Mouse (Mus musculus) G1E (cell line): ENCODE measurements at regions not wholly inside any gene's neighbourhood (a gene's known extent, or its start where the extent isn't known, plus 50 kb on each side); places are given as distances from the start of the nearest gene placed in this dataset.
"Not testable (repeated sequence)": the region's sequence is repeated elsewhere in the genome, so short reads cannot be mapped to it uniquely, and the experiment has no call there.

Source experiments
- ATAC-seq: 2 replicates; pipeline ENCODE4 v1.8.0; 2016; ENCODE audit warnings: mild to moderate bottlenecking; ENCODE audit not compliant: insufficient number of reproducible peaks, poor library complexity, low FRiP score, severe bottlenecking; ENCODE audit errors: extremely low read depth
- DNase-seq: peaks from one replicate; pipeline ENCODE4 v3.0.0; 2012; ENCODE audit warnings: low spot score
- H3K27me3 ChIP-seq: 2 replicates; pipeline ENCODE4 v1.6.1; 2012; ENCODE audit warnings: mild to moderate bottlenecking, low read length, inconsistent platforms; ENCODE audit not compliant: insufficient read depth
- H3K36me3 ChIP-seq: replicated peaks from 2 replicates; pipeline ENCODE3; 2012; ENCODE audit warnings: mild to moderate bottlenecking, inconsistent platforms
- H3K4me1 ChIP-seq: 2 replicates; pipeline ENCODE4 v1.6.1; 2012; ENCODE audit warnings: low read depth, low read length, inconsistent platforms, mixed read lengths; ENCODE audit not compliant: insufficient read depth
- H3K4me3 ChIP-seq: 2 replicates; pipeline ENCODE4 v1.5.1; 2012; ENCODE audit warnings: low read depth, mild to moderate bottlenecking, inconsistent platforms, low read length, moderate library complexity, mixed read lengths
- H3K9me3 ChIP-seq: replicated peaks from 2 replicates; pipeline ENCODE4 v1.6.1; 2012; ENCODE audit warnings: inconsistent platforms
- CTCF ChIP-seq: IDR thresholded peaks from 2 replicates; pipeline ENCODE4 v1.5.1; 2012; ENCODE audit warnings: low read depth, low read length, inconsistent platforms, mixed read lengths
- GATA1 ChIP-seq: IDR thresholded peaks from 2 replicates; pipeline ENCODE4 v1.6.1; 2012; ENCODE audit warnings: borderline replicate concordance, low read length, inconsistent platforms, mixed read lengths
- GATA2 ChIP-seq: IDR thresholded peaks from 2 replicates; pipeline ENCODE4 v1.6.1; 2012; ENCODE audit warnings: low read depth, low read length, inconsistent platforms, borderline replicate concordance
- POLR2AphosphoS5 ChIP-seq: IDR thresholded peaks from 2 replicates; pipeline ENCODE4 v1.6.1; 2012; ENCODE audit warnings: low read depth, low read length, inconsistent platforms; ENCODE audit not compliant: insufficient replicate concordance
- TAL1 ChIP-seq: conservative IDR thresholded peaks from 2 replicates; pipeline ENCODE4 v1.6.1; 2012; ENCODE audit warnings: low read depth, low read length, inconsistent platforms, mixed read lengths

DNA sequence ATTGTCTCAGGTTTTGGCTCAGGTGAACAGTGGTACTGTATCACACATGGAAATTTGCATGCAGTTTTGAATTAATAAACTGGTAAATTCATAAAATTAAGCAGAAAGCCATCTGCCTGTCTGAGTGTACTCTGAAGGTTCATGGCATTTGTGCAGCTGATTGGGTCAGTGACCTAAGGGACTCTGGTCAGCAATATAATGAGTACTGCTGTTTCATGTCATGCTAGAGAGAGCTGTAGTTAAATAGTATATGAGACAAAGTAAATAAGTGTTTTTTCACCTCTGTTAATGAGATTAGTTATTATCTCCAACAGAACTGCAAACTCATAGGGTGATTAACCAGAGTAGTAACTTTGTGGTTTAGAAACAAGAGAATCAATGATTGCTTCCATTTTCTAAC lies 231.4 kb upstream of the Speer4f2 start:
- ATAC-seq = no peak
- no peak for DNase-seq
- H3K27me3 ChIP-seq = no peaks in the 10 kb centered on the region
- no peak overlapping the region for H3K4me3 ChIP-seq
- TF ChIP-seq TAL1 = no peak
- no peak for TF ChIP-seq POLR2AphosphoS5
- TF ChIP-seq GATA1 = no peak
- no peak for TF ChIP-seq GATA2
- TF ChIP-seq CTCF = no peak
- H3K9me3 ChIP-seq = no peaks in the 10 kb centered on the region
- no peaks in the 10 kb centered on the region for H3K4me1 ChIP-seq
- H3K36me3 ChIP-seq = no peaks in the 10 kb centered on the region

DNA sequence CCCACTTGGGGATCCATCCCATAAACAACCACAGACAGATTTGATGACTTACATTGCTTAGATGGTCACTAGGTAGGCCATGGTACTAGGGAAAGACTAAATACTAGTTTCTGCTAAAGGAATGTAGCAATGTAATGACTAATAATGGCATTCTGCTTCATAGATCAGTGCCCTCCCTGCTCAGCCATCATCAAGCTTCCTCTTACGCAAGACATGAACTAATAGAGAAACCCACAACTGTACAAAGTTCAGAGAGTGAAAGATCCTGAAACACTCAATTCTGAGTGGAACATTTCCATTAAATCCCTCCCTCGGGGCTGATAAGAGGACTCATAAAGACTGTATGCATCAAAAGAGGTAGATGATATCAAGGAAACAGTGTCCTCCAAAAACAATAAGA lies 198.4 kb upstream of the Speer4f2 start:
- ATAC-seq = no peak
- DNase-seq = no peak

DNA sequence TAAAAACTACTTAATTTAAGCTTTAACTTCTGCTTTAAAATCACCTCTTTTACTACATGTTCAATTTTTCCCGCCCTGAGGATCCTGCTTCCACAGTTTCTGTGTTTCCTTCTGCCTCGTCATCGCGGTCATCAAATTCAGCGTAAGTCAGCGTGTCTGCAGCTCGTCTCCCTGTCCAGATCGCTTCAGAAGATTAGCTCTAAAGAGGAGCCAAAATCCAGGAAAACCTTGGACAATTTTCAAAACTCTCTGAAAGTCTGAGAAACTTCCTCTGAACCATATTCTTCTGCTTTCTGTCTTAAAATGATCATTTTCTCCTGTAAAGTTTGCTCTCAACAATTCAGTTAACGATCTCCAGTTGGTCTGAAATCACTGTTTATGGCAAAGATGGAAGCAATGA lies 196.2 kb upstream of the Speer4f2 start:
- Histone ChIP-seq H3K4me3 (no peak overlapping the region), H3K9me3 (no peaks in the 10 kb centered on the region), H3K27me3 (no peaks in the 10 kb centered on the region), H3K36me3 (no peaks in the 10 kb centered on the region), H3K4me1 (no peaks in the 10 kb centered on the region)
- ATAC-seq (no peak), DNase-seq (no peak)
- no peak for TF ChIP-seq GATA1
- TF ChIP-seq TAL1 = no peak
- TF ChIP-seq CTCF = no peak
- TF ChIP-seq GATA2 = no peak
- TF ChIP-seq POLR2AphosphoS5 = no peak

More for the DNA sequence above, 198.4 kb upstream of the Speer4f2 start:
- H3K27me3 ChIP-seq = no peaks in the 10 kb centered on the region
- no peaks in the 10 kb centered on the region for H3K36me3 ChIP-seq
- TF ChIP-seq GATA2 = no peak
- no peak for TF ChIP-seq TAL1
- TF ChIP-seq CTCF = no peak
- no peak for TF ChIP-seq POLR2AphosphoS5
- TF ChIP-seq GATA1 = no peak
- no peaks in the 10 kb centered on the region for H3K9me3 ChIP-seq
- H3K4me3 ChIP-seq = no peak overlapping the region
- H3K4me1 ChIP-seq = no peaks in the 10 kb centered on the region

DNA sequence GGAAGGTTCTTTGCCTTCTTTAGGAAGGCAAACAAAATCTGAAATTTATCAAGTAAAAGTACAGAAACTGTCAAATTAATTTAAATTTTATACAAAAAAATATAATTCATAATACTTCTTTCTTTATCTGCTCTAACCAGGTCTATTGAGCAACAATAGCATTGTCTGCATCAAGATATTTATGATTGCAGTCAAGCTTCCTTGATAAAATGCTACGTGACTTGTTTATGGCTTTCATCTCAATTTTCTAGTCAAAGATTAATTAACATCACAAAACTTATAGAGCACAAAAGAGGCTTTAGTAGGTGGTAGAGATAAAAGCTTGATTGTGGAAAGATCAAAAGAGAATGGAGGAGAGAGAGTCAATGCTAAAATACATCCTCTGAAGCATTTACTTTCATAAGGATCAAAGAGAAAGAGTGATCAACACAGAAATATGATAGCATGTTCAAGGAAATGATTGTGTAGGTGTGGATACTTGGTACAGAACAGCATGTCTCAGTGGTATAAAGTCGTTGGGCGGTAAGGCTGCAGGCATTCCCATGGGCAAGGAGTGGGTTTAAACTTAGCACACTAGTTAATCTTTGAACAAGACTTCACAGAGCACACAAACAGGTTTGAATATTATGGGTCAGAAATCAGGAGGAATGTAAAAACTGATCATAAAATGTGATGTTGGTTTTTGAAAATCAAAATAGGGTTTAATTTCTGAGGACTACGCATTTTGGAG lies 164.3 kb upstream of the Speer4f2 start:
- no peaks in the 10 kb centered on the region for H3K27me3 ChIP-seq
- H3K4me1 ChIP-seq = no peaks in the 10 kb centered on the region
- TF ChIP-seq GATA1 = no peak
- TF ChIP-seq POLR2AphosphoS5 = no peak
- no peak for TF ChIP-seq CTCF
- TF ChIP-seq GATA2 = no peak
- TF ChIP-seq TAL1 = no peak
- no peak overlapping the region for H3K4me3 ChIP-seq
- no peak for ATAC-seq
- H3K9me3 ChIP-seq = no peaks in the 10 kb centered on the region
- DNase-seq = no peak
- H3K36me3 ChIP-seq = no peaks in the 10 kb centered on the region

DNA sequence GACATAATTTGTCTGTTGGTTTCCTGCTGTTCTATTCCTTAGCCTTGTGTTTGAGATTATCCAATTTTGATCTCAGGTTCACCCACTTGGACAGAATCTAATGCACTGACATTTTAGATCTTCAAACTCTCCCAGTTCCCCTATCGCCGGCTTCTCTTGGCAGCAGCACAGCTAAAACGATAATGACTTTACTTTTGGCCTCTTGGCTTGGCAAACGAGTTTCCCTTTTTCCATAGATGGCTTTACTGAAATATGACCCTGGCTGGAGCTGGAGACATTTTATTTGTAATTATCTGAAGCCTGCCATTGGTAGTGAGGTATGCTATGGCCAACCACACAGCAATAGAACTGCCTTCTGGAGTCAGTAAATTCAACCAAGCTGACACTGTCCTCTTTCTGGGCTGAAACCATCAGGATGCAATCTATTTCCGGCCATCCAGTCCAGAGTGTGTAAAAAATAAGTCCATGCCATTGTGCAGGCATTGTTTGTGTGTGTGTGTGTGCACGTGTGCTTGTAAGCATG lies 162.2 kb upstream of the Speer4f2 start:
- no peaks in the 10 kb centered on the region for H3K4me1 ChIP-seq
- no peaks in the 10 kb centered on the region for H3K36me3 ChIP-seq
- DNase-seq = no peak
- ATAC-seq = no peak
- H3K4me3 ChIP-seq = no peak overlapping the region
- no peaks in the 10 kb centered on the region for H3K9me3 ChIP-seq
- H3K27me3 ChIP-seq = no peaks in the 10 kb centered on the region
- TF ChIP-seq TAL1 (no peak), GATA2 (no peak), GATA1 (no peak), CTCF (no peak), POLR2AphosphoS5 (no peak)

DNA sequence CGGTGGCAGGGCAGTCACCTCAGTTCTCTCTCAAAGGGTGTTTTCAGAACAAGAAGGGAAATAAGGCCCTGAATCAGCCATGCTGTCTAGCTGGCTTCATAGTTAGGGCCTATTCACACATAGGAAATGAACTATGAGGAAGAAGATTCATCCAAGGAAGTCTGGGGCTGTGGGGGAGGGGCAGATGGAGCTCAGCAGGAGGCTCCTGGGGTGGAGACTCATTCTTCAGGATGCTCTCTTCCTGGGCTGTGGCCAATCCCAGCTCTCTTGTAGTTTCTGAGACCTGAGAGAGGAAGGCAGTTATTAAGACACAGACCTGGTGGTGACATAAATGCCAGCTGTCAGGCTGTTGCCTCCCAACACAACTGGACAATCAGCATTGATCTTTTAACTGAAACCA lies 149.4 kb upstream of the Speer4f2 start:
- H3K4me3 ChIP-seq, H3K4me1 ChIP-seq, H3K9me3 ChIP-seq, H3K36me3 ChIP-seq, DNase-seq, ATAC-seq, H3K27me3 ChIP-seq: not testable (repeated sequence)
